Mouse (Mus musculus): ENCODE measurements at regions not wholly inside any gene's neighbourhood (a gene's known extent, or its start where the extent isn't known, plus 50 kb on each side); places are given as distances from the start of the nearest gene placed in this dataset.
"Not testable (repeated sequence)": the region's sequence is repeated elsewhere in the genome, so short reads cannot be mapped to it uniquely, and the experiment has no call there.

DNA sequence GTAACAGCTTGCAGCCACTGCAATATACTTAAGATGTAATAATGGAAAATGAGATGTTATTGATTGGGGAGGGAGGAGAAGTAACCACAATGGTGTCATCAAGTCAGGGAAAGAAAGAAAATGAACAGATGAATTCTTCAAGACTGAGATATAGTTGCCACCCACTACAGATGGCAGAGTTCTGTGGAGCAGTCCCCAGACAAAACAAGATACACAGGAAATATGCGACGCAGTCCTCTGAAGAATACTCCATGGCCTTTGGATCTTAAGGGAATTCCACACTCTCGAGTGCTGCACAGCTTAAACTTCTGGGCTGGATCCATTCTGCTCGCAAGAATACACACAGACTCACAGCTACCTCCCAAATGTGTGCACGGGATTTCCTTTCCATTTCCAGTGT lies 113.4 kb downstream of the Sox4 start:
- no peak for DNase-seq (ENCODE audit: low spot score)

DNA sequence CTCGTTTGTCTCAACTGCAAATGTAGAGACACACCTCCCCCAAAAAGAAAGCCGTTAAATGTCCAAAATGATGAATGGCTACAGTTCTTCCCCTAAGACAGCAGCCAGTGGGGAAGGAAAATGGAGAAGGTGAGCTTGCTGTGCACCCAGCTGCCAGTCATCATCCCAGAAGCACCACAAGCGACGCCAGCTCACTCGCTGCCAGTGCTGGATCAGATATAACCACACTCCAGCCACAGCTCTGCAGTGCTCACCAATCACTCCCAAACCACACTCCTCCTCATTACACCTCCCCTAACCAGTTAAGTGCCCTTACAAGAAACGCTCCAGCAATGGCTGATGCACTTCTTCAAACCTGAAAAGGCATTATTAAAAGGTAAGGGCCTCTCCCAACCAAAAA lies 114.4 kb downstream of the Sox4 start:
- DNase-seq (ENCODE audit: low spot score) = no peak

- no peak for DNase-seq (ENCODE audit: low spot score)
Measured at GRCm38 (mm10) chr13:28838216-28838615, 115.3 kb downstream of the Sox4 start.

GRCm38 (mm10) chr13:28837196-28837595 lies 116.3 kb downstream of the Sox4 start:
- DNase-seq (ENCODE audit: low spot score) = not testable (repeated sequence)

DNA sequence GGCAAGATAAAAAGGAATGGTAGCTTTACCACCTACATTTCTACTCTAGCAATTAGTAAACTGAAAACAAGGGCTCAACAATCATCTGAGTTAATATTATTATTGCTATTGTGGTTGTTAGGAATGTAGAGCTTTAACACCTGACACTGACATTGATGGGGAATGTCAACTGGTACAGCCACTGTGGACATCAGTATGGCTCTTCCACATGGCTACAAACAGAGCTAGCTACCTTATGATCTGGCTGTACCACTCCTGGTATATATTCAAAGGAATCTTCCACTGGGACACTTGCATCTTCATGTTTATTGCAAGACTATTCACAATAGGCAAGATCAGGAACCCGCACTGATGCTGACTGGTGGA lies 119.8 kb downstream of the Sox4 start:
- DNase-seq (ENCODE audit: low spot score) = no peak

- no peak for DNase-seq (ENCODE audit: low spot score)
Measured at GRCm38 (mm10) chr13:28832855-28833699, 120.4 kb downstream of the Sox4 start.

GRCm38 (mm10) chr13:28826284-28826683 lies 127.2 kb downstream of the Sox4 start:
- no peak for DNase-seq (ENCODE audit: low spot score)

- no peak for DNase-seq (ENCODE audit: low spot score)
Measured at GRCm38 (mm10) chr13:28823985-28824384, 129.5 kb downstream of the Sox4 start.

DNA sequence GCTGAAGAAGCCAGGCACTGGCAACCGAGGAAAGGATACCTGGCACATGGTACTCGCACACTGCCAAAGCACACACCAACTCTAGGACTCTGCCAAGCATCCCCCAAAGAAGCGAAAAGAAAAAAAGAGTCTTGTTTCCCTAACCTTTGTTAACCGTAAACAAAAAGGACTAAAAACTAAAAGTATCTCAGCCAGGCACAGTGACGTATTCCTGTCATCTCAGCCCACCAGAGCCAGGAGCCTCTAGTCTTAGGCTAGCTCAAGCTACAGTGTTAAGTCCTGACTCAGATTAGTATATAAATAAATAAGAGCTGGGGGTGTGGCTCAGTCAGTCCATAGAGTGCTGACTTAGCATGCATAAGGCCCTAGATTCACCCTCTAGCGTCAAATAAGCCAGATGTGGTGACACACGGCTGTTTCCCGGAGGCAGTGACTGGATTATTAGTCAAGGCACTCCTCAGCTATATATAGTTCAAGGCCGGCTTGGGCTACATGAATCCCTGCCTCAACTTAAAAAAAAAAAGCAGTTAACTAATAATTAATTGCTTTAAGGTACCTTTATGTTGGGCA lies 130.1 kb downstream of the Sox4 start:
- no peak for DNase-seq (ENCODE audit: low spot score)

DNA sequence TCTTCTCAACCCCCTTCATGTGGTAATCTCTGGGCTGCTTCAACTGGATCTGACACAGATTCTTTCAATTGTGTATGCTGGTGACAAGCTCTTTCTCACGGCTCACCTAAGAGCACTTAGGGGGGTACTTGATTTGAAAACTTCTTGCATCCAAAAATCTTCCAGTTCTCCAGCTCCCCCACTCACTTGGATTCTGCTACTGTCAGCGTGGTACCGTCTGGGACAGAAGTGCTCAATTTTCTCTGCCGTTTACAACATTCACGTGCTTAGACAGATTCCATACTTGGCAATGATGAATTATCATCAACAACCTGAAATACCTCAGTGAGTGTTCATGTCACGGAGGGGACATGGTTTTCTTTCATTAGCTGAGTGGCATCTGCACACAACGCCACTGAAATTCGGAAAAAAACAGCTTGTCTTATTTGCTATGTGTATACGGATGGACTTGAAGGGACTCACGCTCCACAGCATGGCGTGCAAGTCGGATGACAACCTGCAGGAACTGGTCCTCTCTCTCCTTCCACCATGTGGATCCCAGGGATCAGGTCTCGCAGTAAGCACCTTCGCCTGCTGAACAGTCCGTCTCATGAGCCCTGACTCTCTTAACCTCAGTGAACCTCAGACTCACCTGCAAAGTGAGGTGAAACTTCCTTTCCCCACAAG lies 132.5 kb downstream of the Sox4 start:
- DNase-seq (ENCODE audit: low spot score) = no peak

DNA sequence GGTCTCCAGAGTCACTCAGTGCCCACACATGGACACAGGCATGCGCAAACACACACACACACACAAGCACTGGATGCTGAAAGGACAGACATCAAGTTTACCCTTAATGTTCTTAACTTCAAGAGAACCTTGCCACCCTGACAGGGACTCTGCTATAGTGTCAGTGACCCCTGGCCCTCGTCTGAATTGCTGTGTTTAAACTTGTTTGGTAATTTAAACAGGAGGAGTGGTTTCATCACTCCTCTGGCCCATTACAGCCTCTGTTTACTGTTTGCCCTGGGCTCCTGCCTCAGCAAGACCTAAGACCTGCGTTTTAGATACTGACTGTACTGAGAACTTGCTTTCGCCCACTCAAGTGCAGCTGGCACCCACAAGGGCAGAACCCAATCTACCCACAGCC lies 139.4 kb downstream of the Sox4 start:
- DNase-seq (ENCODE audit: low spot score) = no peak

DNA sequence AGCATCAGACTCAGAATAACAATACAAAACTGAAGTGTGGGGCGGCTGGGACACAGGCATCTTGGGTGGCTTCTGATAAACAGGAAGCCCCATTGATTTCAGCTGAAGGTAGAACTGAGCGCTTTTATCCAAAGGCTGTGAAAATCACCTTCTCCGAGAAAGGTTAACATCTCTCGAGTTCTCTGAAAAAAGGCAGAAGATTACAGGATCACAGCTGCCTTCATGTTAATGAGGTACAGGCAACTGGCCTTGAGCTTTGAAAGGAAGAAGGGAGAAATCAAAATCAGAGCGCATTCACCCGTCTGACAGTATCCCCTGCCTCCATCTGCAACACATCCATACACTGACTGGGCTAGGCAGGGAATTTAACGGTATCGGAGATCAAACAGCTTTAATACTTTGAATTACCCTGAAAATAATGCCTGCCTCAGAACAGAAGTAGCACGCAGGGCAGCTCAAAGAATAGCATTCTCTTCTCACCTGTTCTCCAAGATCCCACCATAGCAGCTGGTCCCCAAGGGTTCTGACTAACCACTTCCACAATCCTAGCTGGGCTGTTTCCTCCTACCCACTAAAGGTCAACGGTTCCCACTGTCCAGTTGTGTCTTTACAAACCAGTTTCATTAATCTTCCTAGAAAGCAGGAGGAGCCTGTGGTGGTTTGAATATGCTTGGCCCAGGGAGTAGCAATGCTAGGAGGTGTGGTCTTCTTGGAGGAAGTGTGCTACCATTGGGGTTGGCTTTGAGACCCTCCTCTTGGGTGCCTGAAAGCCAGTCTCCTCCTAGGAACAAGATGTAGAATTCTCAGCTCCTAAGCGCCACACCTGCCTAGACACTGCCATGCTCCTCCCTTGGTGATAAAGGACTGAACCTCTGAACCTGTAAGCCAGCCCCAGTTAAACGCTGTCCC lies 141.6 kb downstream of the Sox4 start:
- DNase-seq (ENCODE audit: low spot score) = no peak

- DNase-seq (ENCODE audit: low spot score) = peak; percentile 57
Measured at GRCm38 (mm10) chr13:28811081-28811439, 142.5 kb downstream of the Sox4 start.

GRCm38 (mm10) chr13:28810326-28811080 lies 143.0 kb downstream of the Sox4 start:
- DNase-seq (ENCODE audit: low spot score) = peak; percentile 41

DNA sequence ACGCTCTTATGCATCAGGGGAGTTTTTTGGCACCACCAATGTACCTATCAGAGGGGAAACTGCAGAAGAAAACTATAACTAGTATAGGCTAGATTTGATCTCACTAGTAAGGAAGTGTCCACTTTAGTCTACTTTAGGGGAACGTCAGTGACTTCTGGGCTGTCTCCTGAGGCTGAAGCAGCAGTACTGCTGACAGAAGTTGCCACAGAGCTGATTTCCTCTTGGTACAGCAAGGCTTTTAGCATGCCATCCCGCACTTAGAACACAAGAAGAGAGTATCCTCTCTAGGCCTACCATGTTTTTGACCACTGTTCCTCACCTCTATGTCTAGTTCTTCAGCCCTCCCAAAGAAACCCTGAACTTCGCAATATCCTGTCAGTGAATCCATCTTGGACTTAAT lies 148.2 kb downstream of the Sox4 start:
- DNase-seq (ENCODE audit: low spot score) = no peak

DNA sequence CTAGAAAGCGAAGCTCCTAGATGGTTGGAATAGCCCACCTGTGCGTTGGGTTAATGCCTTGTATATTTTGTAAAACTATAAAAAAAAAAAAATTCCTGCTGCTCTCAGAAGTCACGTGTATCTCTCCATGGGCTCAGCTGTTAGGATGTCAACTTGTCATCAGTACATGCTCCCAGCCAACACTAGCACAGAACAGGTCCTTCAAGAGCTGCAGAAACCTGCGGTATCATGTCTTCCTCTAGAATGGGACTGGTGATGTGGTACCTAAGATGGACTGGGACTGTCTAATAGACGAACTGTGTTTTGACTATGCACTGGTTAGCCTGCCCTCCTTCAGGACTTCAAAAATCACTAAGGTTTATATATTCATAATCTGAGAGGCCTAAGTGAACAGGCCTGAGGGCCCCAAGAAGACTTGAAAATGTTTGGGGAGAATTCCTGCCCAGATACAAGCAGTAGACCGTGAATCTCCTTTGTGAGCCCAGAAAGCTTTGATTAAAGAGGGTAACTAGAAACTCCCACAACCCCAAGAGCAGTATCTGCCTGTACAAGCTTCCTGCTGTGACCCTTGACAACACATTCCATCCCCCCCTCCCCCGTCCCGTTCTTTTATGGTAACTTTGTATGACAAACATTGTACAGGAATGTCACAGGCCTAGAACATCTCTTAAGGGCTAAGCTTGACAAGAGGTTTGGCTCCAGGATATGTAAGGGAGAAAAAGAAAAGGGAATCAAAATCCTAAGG lies 152.1 kb downstream of the Sox4 start:
- no peak for DNase-seq (ENCODE audit: low spot score)

- no peak for DNase-seq (ENCODE audit: low spot score)
Measured at GRCm38 (mm10) chr13:28800676-28801075, 152.8 kb downstream of the Sox4 start.

GRCm38 (mm10) chr13:28799474-28799873 lies 154.0 kb downstream of the Sox4 start:
- no peak for DNase-seq (ENCODE audit: low spot score)

- no peak for DNase-seq (ENCODE audit: low spot score)
Measured at GRCm38 (mm10) chr13:28797617-28798475, 155.7 kb downstream of the Sox4 start.

- no peak for DNase-seq (ENCODE audit: low spot score)
Measured at GRCm38 (mm10) chr13:28795274-28795673, 158.2 kb downstream of the Sox4 start.

Measured in MN1 (cell line).